Mouse (Mus musculus) monocyte, adult 5-6 weeks (primary cell): ENCODE results near the gene Tomm40l. TPM values are rescaled to one million over a fixed set of nuclear protein-coding genes. Genes with fewer than 3 reads are reported as not detected.
A peak's percentile ranks its signal among the peaks of the same experiment; 100 is the strongest.

Experiments
- ATAC-seq: fragments of 153-309, 156-312 bp; replicated peaks from 2 replicates; pipeline ENCODE4 v1.8.0; 2017; ENCODE audit warnings: mild to moderate bottlenecking; ENCODE audit not compliant: low TSS enrichment, insufficient number of reproducible peaks, severe bottlenecking, poor library complexity, low FRiP score
- total RNA-seq: library from RNA; stranded (forward); fragments of 200-1000, 200-491, 200-594 nt; gene quantifications from 3 replicates; pipeline ENCODE4 v1.2.3, GENCODE M21; 2017

The Tomm40l gene
- 5.0 to 10.2 TPM (median 9.3 TPM) in 3 replicates for total RNA-seq

GRCm38 (mm10) chr1:171222238-171223155 is at the start of gene Tomm40l:
TSS of gene Tomm40l (minus strand) at chr1:171222514.
- peak; percentile 93 for ATAC-seq

- no peak; the same call in 1 of the 2 replicates for ATAC-seq
Observed at GRCm38 (mm10) chr1:171272086-171272485, 49.8 kb upstream of the Tomm40l start.

- ATAC-seq: no peak
Observed at GRCm38 (mm10) chr1:171271622-171272021, 49.3 kb upstream of the Tomm40l start.

GRCm38 (mm10) chr1:171271196-171271595 is 48.9 kb upstream of the Tomm40l start:
- no peak for ATAC-seq

- ATAC-seq: 0 out of 2 replicates have a peak, but pooled peaks have one; percentile 0
Observed at GRCm38 (mm10) chr1:171270573-171270900, 48.2 kb upstream of the Tomm40l start.

GRCm38 (mm10) chr1:171269848-171270572 is 47.7 kb upstream of the Tomm40l start, which contains the start of gene B4galt3:
TSS of gene B4galt3 (plus strand) at chr1:171270328.
- peak; percentile 89 for ATAC-seq

- ATAC-seq: no peak
Observed at GRCm38 (mm10) chr1:171268341-171268740, 46.0 kb upstream of the Tomm40l start.

- ATAC-seq: no peak
Observed at GRCm38 (mm10) chr1:171265971-171266744, 43.8 kb upstream of the Tomm40l start.

GRCm38 (mm10) chr1:171263666-171264461 is 41.5 kb upstream of the Tomm40l start:
- no peak for ATAC-seq

- ATAC-seq: no peak
Observed at GRCm38 (mm10) chr1:171263185-171263611, 40.9 kb upstream of the Tomm40l start.

GRCm38 (mm10) chr1:171262594-171263130 is 40.3 kb upstream of the Tomm40l start:
- ATAC-seq: peak; percentile 23; the same call in 1 of the 2 replicates

- ATAC-seq: no peak
Observed at GRCm38 (mm10) chr1:171260316-171260715, 38.0 kb upstream of the Tomm40l start.

- ATAC-seq: no peak
Observed at GRCm38 (mm10) chr1:171258921-171259320, 36.6 kb upstream of the Tomm40l start.

- no peak for ATAC-seq
Observed at GRCm38 (mm10) chr1:171257781-171258180, 35.5 kb upstream of the Tomm40l start.

- ATAC-seq: peak; percentile 44; the same call in 1 of the 2 replicates
Observed at GRCm38 (mm10) chr1:171256937-171257548, 34.7 kb upstream of the Tomm40l start.

- no peak for ATAC-seq
Observed at GRCm38 (mm10) chr1:171256095-171256818, 33.9 kb upstream of the Tomm40l start.

- no peak for ATAC-seq
Observed at GRCm38 (mm10) chr1:171252415-171252814, 30.1 kb upstream of the Tomm40l start.
